ENCODE assay signal across 7 mouse cellular contexts in genomic region chr8:69654358-69654981, GRCm38 (mm10). TPM values are rescaled to one million over a fixed set of nuclear protein-coding genes. Genes with fewer than 3 reads are reported as not detected.
A peak's percentile ranks its signal among the peaks of the same experiment; 100 is the strongest.
DNase-seq lines count a peak whose midpoint lies in the region; ATAC-seq lines count a peak whose summit lies in the region.

Gene Zfp964, plus strand, starts transcription at chr8:69654479.

- H3K4me1 ChIP-seq in embryonic facial prominence, embryonic 12.5 days: no peaks in the 10 kb centered on the region
- peaks cover 8% of the 10 kb centered on the region for H3K4me1 ChIP-seq in limb, embryonic 11.5 days (ENCODE audit: control insufficient read depth, insufficient read depth, low read length)
- H3K4me1 ChIP-seq in midbrain, embryonic 14.5 days (ENCODE audit: control insufficient read depth, insufficient read depth, low read length): 0 out of 2 replicates have a peak, but pooled peaks cover 5% of the 10 kb centered on the region

- H3K9ac ChIP-seq in embryonic facial prominence, embryonic 12.5 days: peak within 1 kb of the TSS; percentile 74
- H3K9ac ChIP-seq in limb, embryonic 11.5 days (ENCODE audit: low read length): peak within 1 kb of the TSS; percentile 81
- peak within 1 kb of the TSS; percentile 67 for H3K9ac ChIP-seq in midbrain, embryonic 14.5 days (replicated peaks; ENCODE audit: low read length)

- H3K27ac ChIP-seq in embryonic facial prominence, embryonic 12.5 days: peak within 1 kb of the TSS; percentile 86
- H3K27ac ChIP-seq in limb, embryonic 11.5 days (replicated peaks; ENCODE audit: low read depth, low read length): peak within 1 kb of the TSS; percentile 90
- peak within 1 kb of the TSS; percentile 86 for H3K27ac ChIP-seq in midbrain, embryonic 14.5 days (replicated peaks; ENCODE audit: low read depth, low read length)

- under 1% methylated on average over 55 of the region's 55 CpGs for WGBS in embryonic facial prominence, embryonic 12.5 days
- under 1% methylated on average over 55 of the region's 55 CpGs for whole genome bisulfite sequencing in limb, embryonic 11.5 days
- WGBS in midbrain, embryonic 14.5 days: under 1% methylated on average over 55 of the region's 55 CpGs

- H3K9me3 ChIP-seq in embryonic facial prominence, embryonic 12.5 days: 0 out of 2 replicates have a peak, but pooled peaks cover 6% of the 10 kb centered on the region
- no peaks in the 10 kb centered on the region for H3K9me3 ChIP-seq in limb, embryonic 11.5 days (ENCODE audit: control insufficient read depth, low read length)
- H3K9me3 ChIP-seq in midbrain, embryonic 14.5 days (ENCODE audit: control insufficient read depth, low read length): peaks cover under 1% of the 10 kb centered on the region; the same call in 1 of the 2 replicates

- no peaks in the 10 kb centered on the region for H3K36me3 ChIP-seq in embryonic facial prominence, embryonic 12.5 days
- H3K36me3 ChIP-seq in limb, embryonic 11.5 days (ENCODE audit: control insufficient read depth, insufficient read depth, low read length): no peaks in the 10 kb centered on the region
- H3K36me3 ChIP-seq in midbrain, embryonic 14.5 days (ENCODE audit: control insufficient read depth, insufficient read depth, low read length): no peaks in the 10 kb centered on the region

- peak; percentile 98 for ATAC-seq in embryonic facial prominence, embryonic 12.5 days (ENCODE audit: insufficient number of reproducible peaks, insufficient read depth, low FRiP score, low TSS enrichment)
- peak; percentile 99 for ATAC-seq in limb, embryonic 11.5 days (ENCODE audit: insufficient number of reproducible peaks, low FRiP score, low TSS enrichment, low read depth)
- ATAC-seq in midbrain, embryonic 14.5 days (ENCODE audit: low FRiP score, low TSS enrichment): peak; percentile 100

- no peaks in the 10 kb centered on the region for H3K27me3 ChIP-seq in embryonic facial prominence, embryonic 12.5 days
- H3K27me3 ChIP-seq in limb, embryonic 11.5 days (ENCODE audit: control insufficient read depth, insufficient read depth, low read length): no peaks in the 10 kb centered on the region
- no peaks in the 10 kb centered on the region for H3K27me3 ChIP-seq in midbrain, embryonic 14.5 days (ENCODE audit: control insufficient read depth, insufficient read depth, low read length)

- DNase-seq in adrenal gland, postnatal 25 days: peak; percentile 89
- DNase-seq in heart, adult 11 months: peak; percentile 99
- DNase-seq in kidney, adult 18-20 months: peak; percentile 92
- DNase-seq in limb, embryonic 11.5 days (ENCODE audit: low spot score): peak; percentile 93
- DNase-seq in midbrain, embryonic 14.5 days: peak; percentile 96
- peak; percentile 76 to 78 for DNase-seq in spleen, adult 18-20 months

- H3K4me3 ChIP-seq in embryonic facial prominence, embryonic 12.5 days: peak within 1 kb of the TSS; percentile 63
- peak within 1 kb of the TSS; percentile 60 for H3K4me3 ChIP-seq in limb, embryonic 11.5 days (ENCODE audit: low read depth, low read length)
- peak within 1 kb of the TSS; percentile 60 for H3K4me3 ChIP-seq in midbrain, embryonic 14.5 days (replicated peaks; ENCODE audit: low read depth, low read length)

- peak within 1 kb of the TSS; percentile 84 for H3K4me2 ChIP-seq in embryonic facial prominence, embryonic 12.5 days (replicated peaks)
- peak within 1 kb of the TSS; percentile 84 for H3K4me2 ChIP-seq in limb, embryonic 11.5 days (ENCODE audit: low read depth, severe bottlenecking)
- peak within 1 kb of the TSS; percentile 84 for H3K4me2 ChIP-seq in midbrain, embryonic 14.5 days (ENCODE audit: low read length)

RNA-seq across cellular contexts. Expression of gene Zfp964, which starts in this region (rescaled TPM):
- total RNA-seq in adrenal gland, postnatal 25 days (2021): 2.2 and 2.9 TPM in 2 replicates
- polyA plus RNA-seq in embryonic facial prominence, embryonic 12.5 days (2016; fragmentation: Nextera tagmentation; extraction: Ambion mirVana): 2.5 and 2.9 TPM in 2 replicates
- polyA plus RNA-seq in limb, embryonic 11.5 days (2014; fragmentation: Nextera tagmentation; extraction: Ambion mirVana): 2.2 and 2.7 TPM in 2 replicates
- polyA plus RNA-seq in midbrain, embryonic 14.5 days (2014; fragmentation: Nextera tagmentation; extraction: Ambion mirVana): 1.6 and 1.9 TPM in 2 replicates

Comparison
In these comparisons a context has a peak if more than half of its experiments do, and no peak if none do; other contexts are left out.
1. Peak in every context shown above with its lines: DNase-seq, ATAC-seq, H3K4me3 ChIP-seq and H3K27ac ChIP-seq.